Mouse (Mus musculus) midbrain, embryonic 16.5 days (tissue): Measurements from ENCODE around the gene Hsp90ab1. TPM values are rescaled to one million over a fixed set of nuclear protein-coding genes. Genes with fewer than 3 reads are reported as not detected.

Source experiments
- ATAC-seq: fragments of 200-750 bp; cut with Nextera tagmentation; 2 replicates; pipeline ENCODE4 v1.8.0; 2017; ENCODE audit warnings: moderate TSS enrichment
- H3K27ac ChIP-seq: fragments of 300-500 bp; sonication (generic); 2 replicates; pipeline ENCODE4 v1.5.1; 2014; ENCODE audit warnings: mild to moderate bottlenecking, low read length, mixed read lengths
- H3K27me3 ChIP-seq: fragments of 300-500 bp; sonication (generic); 2 replicates; pipeline ENCODE4 v1.6.1; 2014; ENCODE audit warnings: low read depth, low read length, mixed read lengths; ENCODE audit not compliant: control insufficient read depth, insufficient read depth
- H3K36me3 ChIP-seq: fragments of 300-500 bp; sonication (generic); 2 replicates; pipeline ENCODE4 v1.6.1; 2014; ENCODE audit warnings: mild to moderate bottlenecking, low read length, moderate library complexity, mixed read lengths; ENCODE audit not compliant: control insufficient read depth, insufficient read depth
- H3K4me1 ChIP-seq: fragments of 300-500 bp; sonication (generic); 2 replicates; pipeline ENCODE4 v1.6.1; 2014; ENCODE audit warnings: mild to moderate bottlenecking, low read length, mixed read lengths; ENCODE audit not compliant: control insufficient read depth, insufficient read depth
- H3K4me2 ChIP-seq: fragments of 300-500 bp; sonication (generic); 2 replicates; pipeline ENCODE4 v1.6.1; 2014; ENCODE audit warnings: mild to moderate bottlenecking, low read length, mixed read lengths
- H3K4me3 ChIP-seq: fragments of 300-500 bp; sonication (generic); 2 replicates; pipeline ENCODE4 v1.5.1; 2014; ENCODE audit warnings: low read depth, mild to moderate bottlenecking, low read length, moderate library complexity, mixed read lengths
- H3K9ac ChIP-seq: fragments of 300-500 bp; sonication (generic); 2 replicates; pipeline ENCODE4 v1.6.1; 2014; ENCODE audit warnings: low read depth, low read length, mixed read lengths
- H3K9me3 ChIP-seq: fragments of 300-500 bp; sonication (generic); replicated peaks from 2 replicates; pipeline ENCODE4 v1.6.1; 2014; ENCODE audit warnings: mild to moderate bottlenecking, low read length, mixed read lengths; ENCODE audit not compliant: control insufficient read depth, poor library complexity, severe bottlenecking
- WGBS: fragments of 180-500 bp; shearing (Covaris S2); extraction: QIAGEN DNeasy Blood & Tissue Kit; methylation state at CpG from one replicate; pipeline ENCODE4 v1.1.7; 2014; 5-methylcytosine and 5-hydroxymethylcytosine counted together
- polyA plus RNA-seq: library from polyadenylated mRNA; unstranded; fragments of >200 nt; fragmentation: Nextera tagmentation; extraction: Ambion mirVana; gene quantifications from 2 replicates; pipeline ENCODE4 v1.2.1, GENCODE M21; 2015

Hsp90ab1 gene
- polyA plus RNA-seq, 1 experiment from 2014 or later: 1,403 TPM

DNA sequence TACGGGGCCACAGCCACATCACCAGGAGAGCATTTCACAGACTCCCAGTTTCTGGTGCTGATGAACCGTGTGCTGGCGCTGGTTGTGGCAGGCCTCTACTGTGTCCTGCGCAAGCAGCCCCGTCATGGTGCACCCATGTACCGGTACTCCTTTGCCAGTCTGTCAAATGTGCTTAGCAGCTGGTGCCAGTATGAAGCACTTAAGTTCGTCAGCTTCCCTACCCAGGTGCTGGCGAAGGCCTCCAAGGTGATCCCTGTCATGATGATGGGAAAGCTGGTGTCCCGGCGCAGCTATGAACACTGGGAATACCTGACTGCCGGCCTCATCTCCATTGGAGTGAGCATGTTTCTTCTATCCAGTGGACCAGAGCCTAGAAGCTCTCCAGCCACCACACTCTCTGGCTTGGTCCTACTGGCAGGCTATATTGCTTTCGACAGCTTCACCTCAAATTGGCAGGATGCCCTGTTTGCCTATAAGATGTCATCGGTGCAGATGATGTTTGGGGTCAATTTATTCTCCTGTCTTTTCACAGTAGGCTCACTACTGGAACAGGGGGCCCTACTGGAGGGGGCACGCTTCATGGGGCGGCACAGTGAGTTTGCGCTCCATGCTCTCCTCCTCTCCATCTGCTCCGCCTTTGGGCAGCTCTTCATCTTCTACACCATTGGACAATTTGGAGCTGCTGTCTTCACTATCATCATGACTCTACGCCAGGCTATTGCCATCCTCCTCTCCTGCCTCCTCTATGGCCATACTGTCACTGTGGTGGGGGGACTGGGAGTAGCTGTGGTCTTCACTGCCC, 6.5 kb downstream of the Hsp90ab1 start:
- no peak for ATAC-seq
- Histone ChIP-seq H3K27ac (no peak overlapping the region), H3K27me3 (no peaks in the 10 kb centered on the region), H3K36me3 (peaks cover 44% of the 10 kb centered on the region), H3K9ac (no peak overlapping the region), H3K4me2 (no peak overlapping the region), H3K9me3 (no peaks in the 10 kb centered on the region), H3K4me3 (no peak overlapping the region), H3K4me1 (peaks cover 32% of the 10 kb centered on the region)
- WGBS: 76% methylated on average over 18 of the region's 18 CpGs

DNA sequence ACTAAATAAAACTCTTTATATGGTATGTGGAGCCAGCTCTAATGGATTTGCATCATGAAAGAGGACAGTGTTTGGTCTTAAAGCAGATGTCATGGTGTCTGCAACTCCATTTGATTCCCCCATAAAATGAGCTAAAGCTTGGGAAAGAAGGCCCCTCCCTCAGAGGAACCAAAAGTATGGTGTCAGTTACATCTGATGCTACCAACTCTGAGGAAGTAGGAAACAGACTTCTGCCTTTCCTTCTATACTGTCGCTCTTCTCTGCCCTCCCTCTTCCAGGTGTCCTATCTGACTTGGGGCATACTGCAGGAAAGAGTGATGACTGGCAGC, 7.1 kb downstream of the Hsp90ab1 start:
- Histone ChIP-seq H3K4me3 (no peak overlapping the region), H3K4me2 (no peak overlapping the region), H3K27ac (no peak overlapping the region), H3K9me3 (no peaks in the 10 kb centered on the region), H3K27me3 (no peaks in the 10 kb centered on the region), H3K9ac (no peak overlapping the region), H3K36me3 (peaks cover 38% of the 10 kb centered on the region), H3K4me1 (peaks cover 26% of the 10 kb centered on the region)
- ATAC-seq: no peak
- WGBS: 82% methylated on average over 1 of the region's 1 CpGs

DNA sequence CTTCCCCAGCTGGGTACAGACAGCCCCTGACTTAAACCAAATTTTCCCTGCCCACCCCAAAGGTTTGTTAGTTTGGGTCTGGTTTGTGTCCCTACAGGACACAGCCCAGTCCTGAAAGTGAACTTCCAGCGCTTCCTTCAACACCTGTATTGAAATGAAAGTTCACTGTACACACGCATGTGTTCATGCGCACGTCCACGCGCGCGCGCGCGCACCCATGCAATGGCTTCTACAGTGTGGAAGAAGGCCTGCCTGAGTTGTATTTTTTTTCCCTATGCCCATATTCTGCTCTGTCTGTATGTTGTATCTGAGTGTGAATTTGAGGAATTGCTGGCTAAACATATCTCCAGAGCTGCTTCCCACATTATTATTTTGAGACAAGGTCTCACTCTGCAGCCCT, 8.0 kb downstream of the Hsp90ab1 start:
- no peak overlapping the region for H3K27ac ChIP-seq
- peak overlapping the region; percentile 77; the same call in 1 of the 2 replicates for H3K4me3 ChIP-seq
- peaks cover 29% of the 10 kb centered on the region for H3K36me3 ChIP-seq
- peak overlapping the region; percentile 96 for H3K4me2 ChIP-seq
- ATAC-seq: no peak
- H3K4me1 ChIP-seq: peaks cover 18% of the 10 kb centered on the region
- H3K9me3 ChIP-seq: no peaks in the 10 kb centered on the region
- no peaks in the 10 kb centered on the region for H3K27me3 ChIP-seq
- 95% methylated on average over 11 of the region's 11 CpGs for WGBS
- peak overlapping the region; percentile 88; the same call in 1 of the 2 replicates for H3K9ac ChIP-seq

DNA sequence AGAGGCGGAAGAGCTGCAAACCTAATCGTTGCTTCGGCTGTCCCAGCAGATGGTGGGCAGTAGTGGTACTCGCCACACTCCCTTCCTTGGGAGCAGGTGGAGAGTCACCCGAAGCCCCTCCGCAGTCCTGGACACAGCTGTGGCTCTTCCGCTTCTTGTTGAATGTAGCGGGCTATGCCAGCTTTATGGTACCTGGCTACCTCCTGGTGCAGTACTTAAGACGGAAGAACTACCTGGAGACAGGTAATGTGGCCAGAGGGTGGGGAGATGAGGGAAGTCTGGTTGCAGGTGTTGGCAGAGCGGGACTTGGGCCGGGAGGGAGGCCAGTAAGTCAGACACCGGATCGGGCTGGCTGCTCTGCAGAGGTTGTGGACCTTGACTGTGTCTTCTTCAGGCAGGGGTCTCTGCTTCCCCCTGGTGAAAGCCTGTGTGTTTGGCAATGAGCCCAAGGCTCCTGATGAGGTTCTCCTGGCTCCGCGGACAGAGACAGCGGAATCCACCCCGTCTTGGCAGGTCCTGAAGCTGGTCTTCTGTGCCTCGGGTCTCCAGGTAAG, 8.5 kb downstream of the Hsp90ab1 start:
- 6% methylated on average over 18 of the region's 18 CpGs for WGBS
- Histone ChIP-seq H3K9me3 (no peaks in the 10 kb centered on the region), H3K4me2 (peak overlapping the region; percentile 96), H3K27ac (peak overlapping the region; percentile 67), H3K36me3 (peaks cover 24% of the 10 kb centered on the region), H3K4me3 (peak overlapping the region; percentile 77), H3K27me3 (no peaks in the 10 kb centered on the region), H3K9ac (peak overlapping the region; percentile 88), H3K4me1 (peaks cover 13% of the 10 kb centered on the region)
- ATAC-seq: peak; percentile 0; the same call in 1 of the 2 replicates

DNA sequence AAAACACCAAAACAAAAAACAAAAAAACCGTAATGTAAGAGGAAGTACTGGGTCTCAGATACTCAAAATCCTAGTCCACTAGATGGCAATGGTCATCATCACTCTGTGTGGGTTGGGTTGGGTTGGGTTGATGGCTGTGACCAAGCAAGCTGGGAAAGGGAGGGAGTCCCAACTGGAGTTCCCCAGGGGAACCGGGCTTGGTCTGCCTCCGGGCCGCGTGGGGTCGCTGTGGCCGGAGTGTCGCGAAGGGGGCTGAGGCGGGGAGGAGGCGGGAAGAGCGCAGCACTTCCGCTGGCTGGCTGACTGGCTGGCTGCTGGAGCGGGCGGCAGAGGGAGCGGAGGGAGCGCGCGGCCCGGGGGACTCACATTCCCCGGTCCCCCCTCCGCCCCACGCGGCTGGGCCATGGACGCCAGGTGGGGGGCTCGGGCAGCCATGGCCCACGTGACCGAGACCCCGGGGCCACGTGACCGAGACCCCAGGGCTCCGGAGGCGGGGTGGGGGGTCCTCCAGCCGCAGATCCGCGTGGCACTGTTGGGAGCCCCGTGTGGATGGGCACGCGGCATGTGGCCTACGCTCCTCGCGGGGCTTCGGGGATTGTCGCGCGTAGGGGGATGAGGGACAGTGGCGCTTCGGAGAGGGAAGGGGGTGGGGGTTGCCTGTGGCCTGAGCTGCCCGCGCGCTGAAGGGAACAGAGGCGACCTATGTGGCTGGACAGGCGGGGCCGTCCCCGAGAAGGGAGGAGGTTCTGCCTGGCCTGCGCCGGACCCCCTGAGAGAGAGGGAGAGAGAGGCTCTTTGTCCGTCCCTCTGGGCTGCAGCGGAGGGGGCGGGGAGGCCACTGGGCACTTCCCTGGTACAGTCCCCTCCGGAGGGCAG, 9.2 kb downstream of the Hsp90ab1 start, which contains the start of gene Slc35b2:
Slc35b2 (plus strand) TSS at position 220 of the 876 bp plus-strand sequence.
- Histone ChIP-seq H3K9ac (peak within 1 kb of the TSS; percentile 88), H3K36me3 (peaks cover 17% of the 10 kb centered on the region), H3K4me3 (peak within 1 kb of the TSS; percentile 77), H3K9me3 (no peaks in the 10 kb centered on the region), H3K4me1 (peaks cover 11% of the 10 kb centered on the region), H3K4me2 (peak within 1 kb of the TSS; percentile 96), H3K27ac (peak within 1 kb of the TSS; percentile 67), H3K27me3 (no peaks in the 10 kb centered on the region)
- WGBS: under 1% methylated on average over 52 of the region's 61 CpGs
- ATAC-seq: peak; percentile 82

DNA sequence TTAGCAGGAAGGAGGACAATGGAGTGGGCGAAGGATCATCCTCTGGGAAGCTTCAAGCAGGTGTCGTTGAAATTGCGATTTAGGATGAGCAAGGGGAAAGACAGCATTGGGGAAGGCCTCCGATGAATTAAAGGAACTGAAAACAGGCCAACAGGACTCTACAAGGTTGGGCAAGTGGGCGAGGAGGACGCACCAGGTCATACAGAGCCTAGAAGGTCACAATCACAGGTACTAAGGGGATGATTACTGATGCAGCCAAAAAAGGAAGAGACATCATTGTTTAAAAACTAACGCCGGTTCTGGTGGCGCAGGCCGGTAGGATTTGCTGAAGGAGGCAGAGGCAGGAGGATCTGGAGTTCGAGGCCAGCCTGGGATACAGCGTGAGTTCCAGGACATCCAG, 9.9 kb downstream of the Hsp90ab1 start:
- H3K9me3 ChIP-seq: no peaks in the 10 kb centered on the region
- ATAC-seq: no peak
- H3K36me3 ChIP-seq: peaks cover 14% of the 10 kb centered on the region
- no peaks in the 10 kb centered on the region for H3K27me3 ChIP-seq
- H3K9ac ChIP-seq: no peak overlapping the region
- H3K4me2 ChIP-seq: peak overlapping the region; percentile 96; the same call in 1 of the 2 replicates
- no peak overlapping the region for H3K27ac ChIP-seq
- no peak overlapping the region for H3K4me3 ChIP-seq
- peaks cover 9% of the 10 kb centered on the region for H3K4me1 ChIP-seq
- 80% methylated on average over 12 of the region's 12 CpGs for WGBS

DNA sequence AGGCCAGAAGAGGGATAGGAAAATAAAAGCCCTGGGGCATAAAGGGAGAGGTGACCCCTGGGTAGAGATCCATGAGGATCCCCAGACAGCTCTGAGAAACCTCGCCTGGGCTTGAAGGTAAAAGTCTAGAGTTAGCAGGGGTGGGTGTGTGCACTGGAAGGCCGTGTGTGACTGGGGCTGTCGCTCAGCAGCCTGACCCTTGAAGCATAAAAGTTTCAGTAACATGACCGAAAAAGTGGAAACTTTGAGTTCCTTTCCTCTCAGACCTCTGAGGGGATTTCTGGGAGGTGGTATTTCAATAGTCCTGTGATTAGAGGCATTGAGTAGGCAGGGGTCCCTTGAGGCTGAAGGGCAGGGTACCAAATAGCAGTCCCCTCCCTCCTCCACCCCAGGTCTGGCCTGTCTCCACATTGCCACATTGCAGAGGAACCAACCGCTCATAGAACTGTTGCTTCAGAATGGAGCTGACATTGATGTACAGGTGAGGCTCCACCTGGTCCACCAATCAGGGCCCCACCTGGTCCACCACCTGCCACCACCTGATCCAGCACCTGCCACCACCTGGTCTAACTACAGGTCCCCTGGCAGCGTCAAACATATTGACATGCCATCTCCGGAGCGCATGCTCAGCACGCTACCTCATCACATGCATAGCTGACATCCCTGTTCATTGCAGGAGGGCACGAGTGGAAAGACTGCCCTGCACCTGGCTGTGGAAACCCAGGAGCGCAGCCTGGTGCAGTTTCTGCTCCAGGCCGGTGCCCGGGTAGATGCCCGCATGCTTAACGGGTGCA, 13.1 kb downstream of the Hsp90ab1 start:
- ATAC-seq: no peak
- Histone ChIP-seq H3K9me3 (no peaks in the 10 kb centered on the region), H3K4me1 (peaks cover 14% of the 10 kb centered on the region), H3K4me3 (no peak overlapping the region), H3K4me2 (no peak overlapping the region), H3K36me3 (no peaks in the 10 kb centered on the region), H3K27ac (no peak overlapping the region), H3K27me3 (no peaks in the 10 kb centered on the region; the same call in 1 of the 2 replicates), H3K9ac (no peak overlapping the region)
- 88% methylated on average over 15 of the region's 15 CpGs for WGBS

DNA sequence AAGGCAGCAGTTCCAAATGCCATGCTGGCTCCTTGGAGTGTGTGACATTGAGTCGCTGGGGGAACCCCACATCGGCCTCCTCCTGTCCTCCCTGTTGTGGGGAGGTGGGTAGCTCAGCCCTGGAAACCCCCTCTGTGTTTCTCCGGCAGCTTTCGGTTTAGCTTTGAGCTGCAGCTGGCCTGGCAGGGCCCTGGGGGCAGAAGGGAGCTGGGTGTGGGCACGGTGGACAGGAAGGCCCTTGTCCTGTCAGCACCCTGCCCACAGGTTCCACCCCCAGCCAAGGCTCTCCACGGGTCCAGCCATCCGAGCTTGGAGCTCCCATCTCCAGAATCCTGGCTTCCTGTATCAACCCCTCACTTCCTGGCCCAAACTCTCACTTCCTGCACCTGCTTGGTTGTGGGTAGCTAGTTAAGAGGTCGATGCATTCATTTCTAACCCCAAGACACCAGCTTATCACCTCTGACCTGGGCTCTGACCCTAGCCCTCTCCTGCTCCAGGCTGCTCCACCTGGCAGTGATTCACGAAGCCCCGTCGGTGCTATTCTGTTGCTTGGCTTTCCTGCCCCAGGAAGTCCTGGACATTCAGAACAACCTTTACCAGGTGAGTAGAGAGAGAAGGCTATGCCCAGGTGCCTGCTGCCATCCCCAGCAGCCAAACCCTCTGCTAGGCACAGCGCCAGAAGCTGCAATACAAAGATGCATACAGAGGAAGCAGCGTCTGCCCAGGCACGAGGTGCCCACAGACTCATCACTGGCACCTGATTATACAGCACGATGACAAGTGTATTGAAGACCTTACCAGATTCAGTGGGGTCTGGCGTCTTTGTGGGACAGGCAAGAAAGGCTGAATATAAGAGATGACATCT, 14.8 kb downstream of the Hsp90ab1 start:
- no peak overlapping the region for H3K27ac ChIP-seq
- H3K27me3 ChIP-seq: no peaks in the 10 kb centered on the region; the same call in 1 of the 2 replicates
- H3K4me3 ChIP-seq: no peak overlapping the region
- H3K4me2 ChIP-seq: no peak overlapping the region
- no peaks in the 10 kb centered on the region for H3K9me3 ChIP-seq
- 71% methylated on average over 16 of the region's 16 CpGs for WGBS
- H3K9ac ChIP-seq: peak overlapping the region; percentile 46
- ATAC-seq: no peak
- H3K4me1 ChIP-seq: peaks cover 10% of the 10 kb centered on the region
- H3K36me3 ChIP-seq: no peaks in the 10 kb centered on the region
